Mouse (Mus musculus) testis, adult 2 months (tissue): ENCODE data around the gene Ncoa1. TPM values are rescaled to one million over a fixed set of nuclear protein-coding genes. Genes with fewer than 3 reads are reported as not detected.

Source experiments
- H3K27ac ChIP-seq: fragments of 200-500 bp; 2 replicates; pipeline ENCODE4 v1.5.1; 2012; ENCODE audit warnings: low read depth, low read length; ENCODE audit not compliant: control insufficient read depth, insufficient read depth
- H3K27me3 ChIP-seq: fragments of 200-500 bp; 2 replicates; pipeline ENCODE4 v1.6.1; 2012; ENCODE audit warnings: mild to moderate bottlenecking, low read length, moderate library complexity; ENCODE audit not compliant: control insufficient read depth, insufficient read depth
- H3K36me3 ChIP-seq: fragments of 200-500 bp; 2 replicates; pipeline ENCODE4 v1.6.1; 2012; ENCODE audit warnings: mild to moderate bottlenecking, low read length; ENCODE audit not compliant: control insufficient read depth, insufficient read depth
- H3K4me1 ChIP-seq: fragments of 200-500 bp; 2 replicates; pipeline ENCODE4 v1.6.1; 2012; ENCODE audit warnings: low read length; ENCODE audit not compliant: control insufficient read depth, insufficient read depth
- H3K4me3 ChIP-seq: fragments of 200-500 bp; 2 replicates; pipeline ENCODE4 v1.5.1; 2012; ENCODE audit warnings: low read depth, mild to moderate bottlenecking, low read length, moderate library complexity, mixed read lengths; ENCODE audit not compliant: control insufficient read depth
- CTCF ChIP-seq: fragments of 200-500 bp; IDR thresholded peaks from 2 replicates; pipeline ENCODE4 v1.5.1; 2012; ENCODE audit warnings: low read depth, mild to moderate bottlenecking, inconsistent platforms, low read length, moderate library complexity; ENCODE audit not compliant: control insufficient read depth, insufficient read depth, insufficient replicate concordance
- POLR2A ChIP-seq: fragments of 200-500 bp; IDR thresholded peaks from 2 replicates; pipeline ENCODE4 v1.6.1; 2012; ENCODE audit warnings: low read depth, mild to moderate bottlenecking, inconsistent platforms, low read length, moderate library complexity; ENCODE audit not compliant: control insufficient read depth
- polyA plus RNA-seq: library from polyadenylated mRNA; depleted of rRNA; stranded (reverse); fragments of >200 nt; gene quantifications from 2 replicates; pipeline ENCODE4 v1.2.3, GENCODE M21; 2012

Ncoa1 gene
- polyA plus RNA-seq, 1 experiment = 15.3 TPM

DNA sequence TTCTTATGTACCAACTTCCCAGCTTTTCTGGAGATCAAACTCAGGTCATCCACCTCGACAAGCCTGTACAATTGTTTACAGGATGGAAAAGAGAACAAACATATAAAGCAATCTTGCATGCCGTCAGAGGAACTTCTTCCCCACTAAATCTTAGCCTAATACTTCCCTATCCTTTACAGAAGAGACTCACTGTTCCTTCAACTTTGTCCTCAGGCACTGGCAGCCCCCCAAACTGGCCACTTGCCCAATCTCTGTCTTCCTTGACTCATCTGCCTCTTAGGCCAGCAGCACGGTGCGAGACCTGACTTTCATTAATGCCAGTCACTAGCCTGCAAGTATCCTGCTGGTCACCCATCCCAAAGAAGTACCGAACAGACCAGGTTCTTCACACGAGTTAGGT, 11.4 kb upstream of the Ncoa1 start:
- Histone ChIP-seq H3K27ac (no peak overlapping the region), H3K4me3 (no peak overlapping the region), H3K4me1 (no peaks in the 10 kb centered on the region), H3K36me3 (no peaks in the 10 kb centered on the region), H3K27me3 (no peaks in the 10 kb centered on the region)
- TF ChIP-seq POLR2A (no peak), CTCF (no peak)

DNA sequence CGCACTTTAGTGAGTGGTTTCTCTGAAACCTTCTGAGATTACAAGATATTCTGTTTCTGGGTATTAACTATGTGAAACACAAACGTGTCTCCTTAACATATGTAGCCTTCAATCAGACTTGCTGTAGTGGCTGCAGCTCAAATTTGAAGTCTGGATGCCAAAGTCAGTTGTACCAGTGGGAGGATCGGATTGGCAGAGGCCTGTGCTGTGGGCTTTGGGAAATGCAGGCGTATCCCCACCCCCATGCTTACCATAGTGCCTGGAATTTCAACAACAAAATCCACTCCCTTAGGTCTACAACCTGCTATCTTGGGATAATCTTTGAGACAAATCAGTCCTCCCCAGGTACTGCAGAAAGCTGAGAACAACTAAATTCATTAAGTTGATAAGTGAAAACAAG, 6.4 kb upstream of the Ncoa1 start:
- no peaks in the 10 kb centered on the region for H3K36me3 ChIP-seq
- no peaks in the 10 kb centered on the region for H3K27me3 ChIP-seq
- TF ChIP-seq CTCF = no peak
- TF ChIP-seq POLR2A = no peak
- no peak overlapping the region for H3K27ac ChIP-seq
- no peaks in the 10 kb centered on the region for H3K4me1 ChIP-seq
- no peak overlapping the region for H3K4me3 ChIP-seq

DNA sequence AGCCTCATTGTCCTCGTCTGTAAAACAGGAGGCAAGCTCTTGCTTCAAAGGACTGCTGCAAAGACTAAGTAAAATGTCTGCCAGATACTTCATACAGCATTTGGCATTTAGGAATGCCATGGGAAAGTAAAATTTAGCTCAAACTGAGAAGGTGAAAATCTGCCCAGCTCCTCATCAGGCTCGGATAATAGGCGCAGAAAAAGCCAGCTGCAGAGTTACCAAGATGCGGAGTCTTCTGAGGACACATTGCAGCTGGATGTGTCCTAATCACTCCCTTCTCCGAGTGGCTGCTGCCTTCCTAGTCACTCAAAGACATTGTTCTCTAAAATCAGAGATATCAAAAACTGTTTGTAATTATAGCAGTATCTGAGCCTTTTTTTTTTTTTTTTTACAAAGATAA, 4.7 kb upstream of the Ncoa1 start:
- H3K36me3 ChIP-seq = no peaks in the 10 kb centered on the region
- TF ChIP-seq CTCF = no peak
- TF ChIP-seq POLR2A = no peak
- H3K27me3 ChIP-seq = no peaks in the 10 kb centered on the region
- no peak overlapping the region for H3K4me3 ChIP-seq
- peak overlapping the region; percentile 29; the same call in 1 of the 2 replicates for H3K27ac ChIP-seq
- H3K4me1 ChIP-seq = peaks cover 2% of the 10 kb centered on the region

DNA sequence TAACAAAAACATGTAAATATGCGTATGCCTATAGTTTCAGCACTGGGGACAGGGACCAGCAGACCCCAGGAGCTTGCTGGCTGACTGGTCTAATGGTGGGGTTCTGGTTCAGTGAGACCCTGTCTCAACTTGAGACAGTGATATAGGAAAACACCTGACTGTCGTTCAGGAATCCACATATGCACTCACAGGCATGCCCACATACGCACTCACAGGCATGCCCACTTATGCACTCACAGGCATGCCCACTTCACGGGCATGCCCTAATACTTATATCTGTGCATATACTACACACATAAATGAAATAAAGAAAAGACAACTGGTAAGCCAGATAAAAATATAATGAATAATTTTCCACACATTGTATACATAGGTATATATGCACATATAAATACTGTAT, 3.3 kb upstream of the Ncoa1 start:
- H3K27me3 ChIP-seq = no peaks in the 10 kb centered on the region
- H3K4me3 ChIP-seq = no peak overlapping the region
- no peaks in the 10 kb centered on the region for H3K36me3 ChIP-seq
- peaks cover 2% of the 10 kb centered on the region for H3K4me1 ChIP-seq
- H3K27ac ChIP-seq = no peak overlapping the region
- TF ChIP-seq POLR2A (no peak), CTCF (no peak)

DNA sequence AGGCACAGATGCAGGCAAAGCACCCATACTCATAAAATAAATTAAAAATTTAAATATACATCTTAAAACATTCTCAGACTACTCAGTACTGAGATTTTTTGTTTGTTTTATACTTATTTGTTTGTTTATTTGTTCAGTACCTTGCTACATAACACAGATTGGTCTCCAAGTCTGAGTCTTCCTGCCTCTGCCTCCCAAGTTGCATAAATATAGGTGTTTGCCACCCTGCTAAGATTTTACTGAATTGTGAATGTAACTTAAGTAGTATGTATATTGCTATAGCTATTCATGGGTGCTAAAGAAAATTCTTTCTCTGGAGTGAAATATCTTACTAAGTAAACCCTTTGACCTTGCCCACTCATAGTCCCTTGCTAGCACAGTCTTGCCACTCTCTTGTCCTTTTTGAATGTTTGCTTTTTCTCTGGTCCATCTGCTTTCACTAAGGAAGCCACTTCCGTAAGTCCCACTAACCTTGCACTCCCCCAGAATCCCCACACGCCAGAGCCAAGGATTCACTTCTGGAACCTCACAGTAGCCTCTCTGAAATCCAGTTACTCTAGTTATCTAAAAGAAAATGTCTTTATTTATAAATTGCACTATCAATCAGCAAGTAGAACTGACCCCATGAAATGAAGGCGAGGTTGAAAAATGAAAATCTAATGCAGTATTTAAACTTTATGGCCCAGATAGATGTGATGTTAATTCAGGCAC, 2.3 kb upstream of the Ncoa1 start:
- no peak for TF ChIP-seq CTCF
- no peak for TF ChIP-seq POLR2A
- Histone ChIP-seq H3K36me3 (no peaks in the 10 kb centered on the region), H3K4me3 (no peak overlapping the region), H3K27ac (no peak overlapping the region), H3K27me3 (no peaks in the 10 kb centered on the region), H3K4me1 (peaks cover 2% of the 10 kb centered on the region)

DNA sequence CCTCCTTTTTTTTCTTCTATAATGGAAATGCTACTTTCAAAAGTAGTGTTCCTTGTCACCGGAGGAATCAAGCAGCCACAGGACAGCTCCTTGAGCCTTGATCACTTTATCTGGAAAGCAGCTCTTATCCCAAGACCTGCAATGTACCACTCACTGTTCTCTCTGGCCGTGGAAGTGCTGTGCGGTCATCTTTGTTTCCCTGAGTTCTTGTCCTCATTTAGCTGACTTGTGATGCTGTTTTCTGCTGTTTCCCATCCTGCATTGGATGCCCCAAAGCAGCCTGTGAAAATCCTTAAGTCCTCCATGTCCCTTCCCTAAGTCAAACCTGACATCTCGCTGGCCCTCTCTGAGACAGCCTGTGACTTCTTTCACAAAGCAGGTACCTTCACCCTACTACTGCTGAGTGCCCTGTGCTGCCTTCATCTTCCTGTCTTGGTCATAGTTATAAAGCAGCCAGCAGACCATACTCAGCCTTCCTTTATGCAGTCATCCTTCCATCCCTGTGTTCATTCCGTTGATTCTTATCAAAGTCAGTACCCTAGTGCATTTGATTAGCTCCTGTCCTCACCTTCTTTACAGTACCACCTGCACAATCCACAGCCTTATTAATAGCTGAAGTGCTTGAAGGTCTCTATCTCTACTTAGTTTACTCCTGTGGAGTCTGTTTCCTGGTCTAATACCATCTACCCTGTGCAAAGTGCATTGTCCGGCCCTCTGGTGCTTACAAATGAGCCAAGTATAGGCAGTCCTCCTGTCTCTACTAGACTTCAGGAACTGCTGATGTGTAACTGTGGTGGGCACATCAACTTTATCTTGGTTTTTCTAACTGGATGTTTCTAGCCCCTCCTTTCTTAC, 1.2 kb upstream of the Ncoa1 start:
- TF ChIP-seq CTCF (no peak), POLR2A (no peak)
- no peak overlapping the region for H3K4me3 ChIP-seq
- no peak overlapping the region for H3K27ac ChIP-seq
- no peaks in the 10 kb centered on the region for H3K36me3 ChIP-seq
- H3K27me3 ChIP-seq = no peaks in the 10 kb centered on the region
- H3K4me1 ChIP-seq = peaks cover 2% of the 10 kb centered on the region

DNA sequence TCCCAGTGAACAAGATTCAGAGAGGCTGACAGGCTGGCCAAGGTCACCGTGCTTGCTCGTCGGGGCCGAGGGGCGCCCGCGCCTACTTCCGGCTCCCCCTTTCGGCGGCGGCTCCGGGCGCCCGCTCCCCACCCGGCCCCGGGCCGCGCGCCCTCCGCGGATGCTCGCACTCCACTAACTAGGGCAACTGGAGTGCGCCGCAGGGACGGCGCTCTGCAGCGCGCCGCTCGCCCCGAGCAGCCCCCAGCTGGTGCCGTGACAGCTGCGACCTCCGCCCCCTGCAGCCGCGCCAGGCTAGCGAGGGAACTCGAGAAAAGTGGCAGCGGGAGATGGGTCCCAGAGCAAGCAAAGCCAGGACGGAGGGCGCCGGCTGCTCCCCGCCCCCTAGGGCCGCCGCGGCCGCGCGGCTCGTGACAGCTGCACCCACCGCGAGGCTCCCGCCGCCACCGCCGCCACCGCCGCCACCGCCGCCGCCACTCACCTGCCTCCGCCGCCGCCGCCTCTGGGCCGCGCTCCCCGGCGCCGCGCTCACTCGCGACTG, 621 bp downstream of the Ncoa1 start:
- Histone ChIP-seq H3K4me3 (peak overlapping the region; percentile 99), H3K4me1 (peaks cover 2% of the 10 kb centered on the region), H3K36me3 (no peaks in the 10 kb centered on the region), H3K27me3 (no peaks in the 10 kb centered on the region), H3K27ac (peak overlapping the region; percentile 53)
- TF ChIP-seq CTCF (no peak), POLR2A (no peak)
